Mouse (Mus musculus): ENCODE results near the gene Ttc7b.

- TF ChIP-seq MYOG (IDR thresholded peaks at IDR 0.05; ENCODE audit: control insufficient read depth in 1 of 3, insufficient read depth in 1 of 3, insufficient read length in 2 of 3, low read depth in 2 of 3) (no peak), USF1 (IDR thresholded peaks at IDR 0.05; ENCODE audit: low read depth) (no peak)
Observed at GRCm38 (mm10) chr12:100405512-100406030, 115.1 kb downstream of the Ttc7b start.
